Mouse (Mus musculus): ENCODE results near the gene Glis3. TPM values are rescaled to one million over a fixed set of nuclear protein-coding genes. Genes with fewer than 3 reads are reported as not detected.

Gene Glis3
- polyA plus RNA-seq, 2 experiments: 2.9 to 3.1 TPM

DNA sequence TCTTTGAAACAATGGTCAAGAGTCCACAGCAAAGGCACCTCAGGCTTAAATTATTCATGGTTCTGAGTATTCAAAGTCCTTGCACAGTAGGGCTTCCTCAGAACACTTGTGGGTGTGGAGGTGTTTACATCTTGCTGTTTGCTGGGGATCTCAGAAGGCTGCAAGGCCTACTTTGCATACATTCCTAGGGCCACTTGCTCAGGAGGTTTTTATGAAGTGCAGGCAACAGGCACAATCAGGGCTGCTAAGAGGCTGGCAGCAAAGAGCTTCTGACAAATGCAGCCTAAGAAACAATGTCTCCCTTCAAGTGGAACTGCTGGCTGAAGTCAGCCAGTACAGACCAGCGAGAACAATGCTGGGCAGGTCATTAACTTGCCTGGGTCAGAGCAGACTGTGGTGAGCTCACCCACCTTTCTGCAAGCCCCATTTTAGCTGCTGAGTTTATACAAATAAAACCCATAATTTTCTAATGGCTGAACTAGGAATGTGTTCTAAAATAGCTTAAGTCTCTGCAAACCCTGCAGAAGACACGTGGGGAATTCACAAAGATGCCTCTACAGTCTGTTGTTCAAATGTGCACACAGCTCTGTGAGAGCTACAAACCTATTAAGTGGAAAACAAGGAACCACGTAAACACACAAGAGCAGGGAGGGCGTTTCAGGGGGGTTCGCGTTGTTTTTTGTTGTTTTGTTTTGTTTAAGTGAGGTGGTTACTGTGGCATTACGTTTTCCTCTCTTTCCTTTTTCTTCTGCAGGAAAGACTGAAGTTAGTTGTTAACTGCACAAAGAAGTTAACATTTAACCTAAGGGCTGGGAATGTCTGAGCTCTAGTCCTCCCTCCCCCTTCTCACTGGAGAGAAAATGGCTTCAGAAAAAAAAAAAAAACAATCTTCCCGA lies 118.8 kb downstream of the Glis3 start:
- no peak overlapping the region for H3K4me2 ChIP-seq (replicated peaks; ENCODE audit: low read depth, low read length, severe bottlenecking)
- ATAC-seq (ENCODE audit: low FRiP score, low read depth) (no peak), DNase-seq (ENCODE audit: low spot score) (no peak)
- H3K36me3 ChIP-seq (ENCODE audit: control insufficient read depth, insufficient read depth, low read length): no peaks in the 10 kb centered on the region
- TF ChIP-seq POLR2A (IDR thresholded peaks at IDR 0.05; ENCODE audit: borderline replicate concordance, extremely low read depth, insufficient read depth, insufficient read length): no peak
- H3K4me1 ChIP-seq (ENCODE audit: control insufficient read depth, insufficient read depth, low read length): peaks cover 28% of the 10 kb centered on the region
- WGBS: 40% methylated on average over 8 of the region's 8 CpGs
- H3K27ac ChIP-seq (replicated peaks; ENCODE audit: low read depth, low read length): no peak overlapping the region
- no peak overlapping the region for H3K4me3 ChIP-seq (replicated peaks; ENCODE audit: low read length)
- no peaks in the 10 kb centered on the region for H3K9me3 ChIP-seq (ENCODE audit: control insufficient read depth, low read length)
- H3K27me3 ChIP-seq (ENCODE audit: control insufficient read depth, insufficient read depth, low read length): no peaks in the 10 kb centered on the region
- no peak overlapping the region for H3K9ac ChIP-seq (ENCODE audit: low read depth, low read length, severe bottlenecking)

GRCm38 (mm10) chr19:28559836-28560235 lies 120.0 kb downstream of the Glis3 start:
- peaks cover 20% of the 10 kb centered on the region for H3K4me1 ChIP-seq (ENCODE audit: control insufficient read depth, insufficient read depth, low read length)
- H3K9ac ChIP-seq (ENCODE audit: low read depth, low read length, severe bottlenecking): no peak overlapping the region
- TF ChIP-seq POLR2A (IDR thresholded peaks at IDR 0.05; ENCODE audit: borderline replicate concordance, extremely low read depth, insufficient read depth, insufficient read length): no peak
- no peak overlapping the region for H3K4me2 ChIP-seq (replicated peaks; ENCODE audit: low read depth, low read length, severe bottlenecking)
- no peak for DNase-seq (ENCODE audit: low spot score)
- no peaks in the 10 kb centered on the region for H3K27me3 ChIP-seq (ENCODE audit: control insufficient read depth, insufficient read depth, low read length)
- no peak for ATAC-seq (ENCODE audit: low FRiP score, low read depth)
- H3K4me3 ChIP-seq (replicated peaks; ENCODE audit: low read length): no peak overlapping the region
- no peak overlapping the region for H3K27ac ChIP-seq (replicated peaks; ENCODE audit: low read depth, low read length)
- WGBS: 63% methylated on average over 7 of the region's 7 CpGs
- H3K9me3 ChIP-seq (ENCODE audit: control insufficient read depth, low read length): no peaks in the 10 kb centered on the region
- H3K36me3 ChIP-seq (ENCODE audit: control insufficient read depth, insufficient read depth, low read length): no peaks in the 10 kb centered on the region

DNA sequence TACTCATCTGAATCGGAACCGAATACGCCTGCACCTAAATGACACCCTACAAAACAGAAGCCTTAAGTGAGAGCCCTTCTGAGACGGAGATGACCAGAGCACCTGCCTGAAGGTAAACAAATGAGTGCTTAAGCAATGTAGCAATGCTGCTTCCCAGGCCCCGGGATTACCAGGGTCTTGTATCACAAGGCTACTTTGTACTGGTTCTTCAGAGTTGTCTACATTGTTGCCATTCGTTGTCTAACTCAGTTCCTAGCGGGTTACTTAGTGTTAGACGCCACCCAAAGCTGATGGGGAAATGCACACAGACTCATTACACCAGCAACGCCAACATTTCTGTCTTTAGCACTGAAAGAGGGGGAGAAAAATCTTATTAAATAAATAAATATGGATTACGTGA lies 120.5 kb downstream of the Glis3 start:
- Histone ChIP-seq H3K27me3 (ENCODE audit: control insufficient read depth, insufficient read depth, low read length) (no peaks in the 10 kb centered on the region), H3K9me3 (ENCODE audit: control insufficient read depth, low read length) (no peaks in the 10 kb centered on the region), H3K27ac (replicated peaks; ENCODE audit: low read depth, low read length) (no peak overlapping the region), H3K36me3 (ENCODE audit: control insufficient read depth, insufficient read depth, low read length) (no peaks in the 10 kb centered on the region), H3K4me3 (replicated peaks; ENCODE audit: low read length) (no peak overlapping the region), H3K4me2 (replicated peaks; ENCODE audit: low read depth, low read length, severe bottlenecking) (no peak overlapping the region), H3K9ac (ENCODE audit: low read depth, low read length, severe bottlenecking) (no peak overlapping the region), H3K4me1 (ENCODE audit: control insufficient read depth, insufficient read depth, low read length) (peaks cover 20% of the 10 kb centered on the region)
- ATAC-seq (ENCODE audit: low FRiP score, low read depth): no peak
- no peak for DNase-seq (ENCODE audit: low spot score)
- WGBS: 72% methylated on average over 10 of the region's 10 CpGs
- no peak for TF ChIP-seq POLR2A (IDR thresholded peaks at IDR 0.05; ENCODE audit: borderline replicate concordance, extremely low read depth, insufficient read depth, insufficient read length)

DNA sequence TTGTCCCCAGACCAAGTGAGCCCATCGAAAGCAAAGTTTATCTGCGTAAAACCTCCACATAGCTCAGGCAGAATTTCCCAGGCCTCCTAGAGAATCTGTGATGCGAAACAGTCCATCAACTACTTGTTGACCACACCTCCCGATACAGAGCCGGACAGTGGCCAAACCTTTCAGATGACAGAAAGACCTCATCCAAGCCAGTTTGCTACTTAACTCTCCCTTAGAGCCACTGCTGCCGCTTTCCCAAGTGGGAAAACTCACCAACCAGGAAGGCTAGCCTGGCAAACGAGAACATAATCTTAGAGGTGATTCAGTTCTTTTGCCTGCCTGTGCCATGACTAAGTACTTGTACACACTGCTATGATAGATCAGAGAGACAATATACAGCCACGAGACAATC lies 121.2 kb downstream of the Glis3 start:
- ATAC-seq (ENCODE audit: low FRiP score, low read depth) (no peak), DNase-seq (ENCODE audit: low spot score) (no peak)
- H3K9me3 ChIP-seq (ENCODE audit: control insufficient read depth, low read length): no peaks in the 10 kb centered on the region
- 64% methylated on average over 8 of the region's 8 CpGs for WGBS
- H3K27ac ChIP-seq (replicated peaks; ENCODE audit: low read depth, low read length): no peak overlapping the region
- TF ChIP-seq POLR2A (IDR thresholded peaks at IDR 0.05; ENCODE audit: borderline replicate concordance, extremely low read depth, insufficient read depth, insufficient read length): no peak
- H3K4me1 ChIP-seq (ENCODE audit: control insufficient read depth, insufficient read depth, low read length): peaks cover 20% of the 10 kb centered on the region
- no peaks in the 10 kb centered on the region for H3K36me3 ChIP-seq (ENCODE audit: control insufficient read depth, insufficient read depth, low read length)
- no peak overlapping the region for H3K4me3 ChIP-seq (replicated peaks; ENCODE audit: low read length)
- no peak overlapping the region for H3K4me2 ChIP-seq (replicated peaks; ENCODE audit: low read depth, low read length, severe bottlenecking)
- H3K27me3 ChIP-seq (ENCODE audit: control insufficient read depth, insufficient read depth, low read length): no peaks in the 10 kb centered on the region
- no peak overlapping the region for H3K9ac ChIP-seq (ENCODE audit: low read depth, low read length, severe bottlenecking)

- Histone ChIP-seq H3K27ac (replicated peaks; ENCODE audit: low read depth, low read length) (no peak overlapping the region), H3K4me2 (replicated peaks; ENCODE audit: low read depth, low read length, severe bottlenecking) (no peak overlapping the region), H3K9ac (ENCODE audit: low read depth, low read length, severe bottlenecking) (no peak overlapping the region), H3K9me3 (ENCODE audit: control insufficient read depth, low read length) (0 out of 2 replicates have a peak, but pooled peaks cover 2% of the 10 kb centered on the region), H3K4me1 (ENCODE audit: control insufficient read depth, insufficient read depth, low read length) (peaks cover 20% of the 10 kb centered on the region), H3K36me3 (ENCODE audit: control insufficient read depth, insufficient read depth, low read length) (no peaks in the 10 kb centered on the region), H3K4me3 (replicated peaks; ENCODE audit: low read length) (no peak overlapping the region), H3K27me3 (ENCODE audit: control insufficient read depth, insufficient read depth, low read length) (no peaks in the 10 kb centered on the region)
- TF ChIP-seq POLR2A (IDR thresholded peaks at IDR 0.05; ENCODE audit: borderline replicate concordance, extremely low read depth, insufficient read depth, insufficient read length): no peak
- ATAC-seq (ENCODE audit: low FRiP score, low read depth): no peak
- DNase-seq (ENCODE audit: low spot score): peak; percentile 45
- WGBS: 27% methylated on average over 5 of the region's 5 CpGs
Measured at GRCm38 (mm10) chr19:28557559-28558328, 122.1 kb downstream of the Glis3 start.
